Mouse (Mus musculus) heart, postnatal 0 days (tissue): ENCODE results near the gene Sec24c. TPM values are rescaled to one million over a fixed set of nuclear protein-coding genes. Genes with fewer than 3 reads are reported as not detected.

Source experiments
- ATAC-seq: fragments of 200-750 bp; cut with Nextera tagmentation; 2 replicates; pipeline ENCODE4 v1.8.0; 2017; ENCODE audit warnings: low read depth, moderate number of reproducible peaks, moderate library complexity; ENCODE audit not compliant: insufficient read depth
- DNase-seq: peaks from one replicate; pipeline ENCODE4 v3.0.0-alpha.2; 2016; ENCODE audit warnings: low spot score
- H3K27ac ChIP-seq: fragments of 300-500 bp; sonication (generic); 2 replicates; pipeline ENCODE4 v1.5.1; 2014; ENCODE audit warnings: low read depth, mild to moderate bottlenecking
- H3K27me3 ChIP-seq: fragments of 300-500 bp; sonication (generic); 2 replicates; pipeline ENCODE4 v1.6.1; 2014; ENCODE audit warnings: low read length, mixed read lengths; ENCODE audit not compliant: control insufficient read depth, insufficient read depth
- H3K36me3 ChIP-seq: fragments of 300-500 bp; sonication (generic); replicated peaks from 2 replicates; pipeline ENCODE4 v1.6.1; 2014; ENCODE audit warnings: low read length, mixed read lengths; ENCODE audit not compliant: control insufficient read depth, insufficient read depth
- H3K4me1 ChIP-seq: fragments of 300-500 bp; sonication (generic); 2 replicates; pipeline ENCODE4 v1.6.1; 2014; ENCODE audit warnings: antibody characterized with exemption; ENCODE audit not compliant: control insufficient read depth, insufficient read depth
- H3K4me2 ChIP-seq: fragments of 300-500 bp; sonication (generic); 2 replicates; pipeline ENCODE4 v1.6.1; 2014; ENCODE audit warnings: low read depth, mild to moderate bottlenecking, low read length, moderate library complexity
- H3K4me3 ChIP-seq: fragments of 300-500 bp; sonication (generic); 2 replicates; pipeline ENCODE4 v1.5.1; 2014; ENCODE audit warnings: low read depth, low read length
- H3K9ac ChIP-seq: fragments of 300-500 bp; sonication (generic); replicated peaks from 2 replicates; pipeline ENCODE4 v1.6.1; 2014; ENCODE audit warnings: low read depth, low read length, mixed read lengths
- H3K9me3 ChIP-seq: fragments of 300-500 bp; sonication (generic); replicated peaks from 2 replicates; pipeline ENCODE4 v1.6.1; 2016; ENCODE audit warnings: low read length; ENCODE audit not compliant: control insufficient read depth
- CTCF ChIP-seq: IDR thresholded peaks from 2 replicates; pipeline ENCODE4 v1.5.1; 2016; ENCODE audit warnings: antibody characterized with exemption, control low read depth, low read depth
- EP300 ChIP-seq: IDR thresholded peaks from 2 replicates; pipeline ENCODE4 v1.6.1; 2016; ENCODE audit warnings: antibody characterized with exemption, low read depth
- whole genome bisulfite sequencing: fragments of 180-500 bp; shearing (Covaris S2); extraction: QIAGEN DNeasy Blood & Tissue Kit; methylation state at CpG from one replicate; pipeline ENCODE4 v1.1.7; 2014; 5-methylcytosine and 5-hydroxymethylcytosine counted together
- polyA plus RNA-seq: library from polyadenylated mRNA; unstranded; fragments of >200 nt; fragmentation: Nextera tagmentation; extraction: Ambion mirVana; gene quantifications from 2 replicates; pipeline ENCODE4 v1.2.1, GENCODE M21; 2015
- total RNA-seq: library from RNA; depleted of rRNA; stranded (reverse); fragments of >200 nt; gene quantifications from 2 replicates; pipeline ENCODE4 v1.2.3, GENCODE M21; 2014; ENCODE audit warnings: low replicate concordance

The Sec24c gene
- total and polyA plus RNA-seq, 2 experiments from 2014 or later = 42.9 to 71.2 TPM

DNA sequence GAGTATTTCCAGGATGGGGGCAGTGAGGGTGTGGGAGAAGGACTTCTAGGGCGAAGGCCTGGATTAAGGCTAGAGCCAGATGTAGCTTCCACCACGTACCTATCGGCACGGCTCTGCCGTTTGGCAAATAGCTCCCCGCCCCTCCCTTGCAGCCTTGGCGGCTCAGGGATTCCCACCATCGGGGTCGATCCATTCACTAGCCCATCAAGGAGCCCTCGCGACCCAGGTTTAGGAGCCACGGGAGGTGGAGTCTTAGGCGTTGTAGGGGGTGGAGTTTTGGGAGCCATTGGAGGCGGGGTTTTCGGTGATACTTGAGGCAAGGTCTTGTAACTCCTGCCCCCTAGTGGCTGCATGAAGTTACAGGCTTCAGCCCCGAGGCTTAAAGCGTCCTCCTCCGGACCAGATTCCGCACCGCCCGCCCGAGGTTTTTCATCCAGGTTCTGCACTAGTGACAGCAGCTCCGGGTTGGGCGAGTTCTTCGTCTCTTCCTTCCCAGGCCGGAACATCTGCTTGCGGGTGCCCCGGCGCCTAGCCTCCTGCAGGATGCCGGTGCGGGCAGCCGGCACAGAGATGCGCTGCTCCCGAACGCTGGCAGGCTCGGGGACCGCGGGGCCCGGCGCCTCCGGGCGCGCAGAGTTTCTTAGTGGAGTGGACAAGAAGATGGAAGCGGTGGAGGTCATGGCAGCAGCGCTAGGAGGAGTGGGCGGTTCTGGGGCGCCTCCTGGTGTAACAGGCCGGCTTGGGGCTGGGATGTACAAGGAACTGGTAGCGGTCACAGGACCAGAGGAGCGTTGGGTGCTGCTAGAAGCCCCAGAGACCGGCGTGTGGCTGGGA, 13.1 kb upstream of the Sec24c start:
- Histone ChIP-seq H3K4me3 (peak overlapping the region; percentile 52), H3K27me3 (no peaks in the 10 kb centered on the region), H3K4me2 (peak overlapping the region; percentile 76), H3K9ac (peak overlapping the region; percentile 86), H3K36me3 (peaks cover 7% of the 10 kb centered on the region), H3K9me3 (no peaks in the 10 kb centered on the region), H3K4me1 (peaks cover 16% of the 10 kb centered on the region), H3K27ac (peak overlapping the region; percentile 99)
- ATAC-seq = peak; percentile 59
- TF ChIP-seq CTCF (peak; percentile 85), EP300 (peak; percentile 24; the same call in 1 of the 2 replicates)
- 2% methylated on average over 52 of the region's 52 CpGs for WGBS
- peak; percentile 97 for DNase-seq

DNA sequence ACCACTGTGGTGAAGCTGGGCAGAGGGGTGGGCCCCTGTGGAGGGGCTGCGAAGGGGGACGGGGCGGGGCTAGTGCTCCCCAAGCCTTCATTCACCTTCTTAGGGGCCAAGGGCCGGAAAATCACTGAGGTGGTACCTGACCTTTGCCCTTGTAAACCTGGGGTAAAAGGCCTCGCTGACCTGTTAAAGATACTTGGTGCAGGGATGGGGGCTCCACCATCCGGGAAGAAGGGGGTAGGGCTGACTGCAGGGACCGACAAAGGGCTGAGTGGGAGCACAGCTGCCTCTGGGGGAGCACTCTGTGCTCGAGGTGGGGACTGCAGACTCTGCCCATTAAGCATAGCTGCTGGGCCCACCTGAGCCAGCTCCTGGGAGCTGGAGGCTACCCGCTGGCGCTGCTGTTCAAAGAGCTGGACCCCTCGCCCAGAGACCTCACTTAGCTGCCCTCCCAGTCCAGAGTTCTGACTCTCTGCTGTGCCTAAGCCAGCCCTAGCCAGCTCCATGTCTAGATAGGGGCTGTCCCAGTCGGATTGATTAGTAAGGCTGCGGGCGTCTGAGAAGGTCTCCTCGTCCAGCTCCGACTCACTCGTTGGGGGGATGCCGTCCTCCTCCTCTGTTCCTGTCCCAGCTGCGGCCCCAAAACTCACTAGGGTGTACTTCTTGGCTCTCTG, 12.3 kb upstream of the Sec24c start:
- Histone ChIP-seq H3K27me3 (no peaks in the 10 kb centered on the region), H3K9me3 (no peaks in the 10 kb centered on the region), H3K27ac (peak overlapping the region; percentile 99), H3K4me1 (peaks cover 19% of the 10 kb centered on the region), H3K4me3 (peak overlapping the region; percentile 52), H3K4me2 (peak overlapping the region; percentile 76), H3K9ac (peak overlapping the region; percentile 86), H3K36me3 (peaks cover 7% of the 10 kb centered on the region)
- DNase-seq = no peak
- TF ChIP-seq CTCF (no peak), EP300 (no peak)
- ATAC-seq = no peak
- WGBS = 7% methylated on average over 19 of the region's 19 CpGs

DNA sequence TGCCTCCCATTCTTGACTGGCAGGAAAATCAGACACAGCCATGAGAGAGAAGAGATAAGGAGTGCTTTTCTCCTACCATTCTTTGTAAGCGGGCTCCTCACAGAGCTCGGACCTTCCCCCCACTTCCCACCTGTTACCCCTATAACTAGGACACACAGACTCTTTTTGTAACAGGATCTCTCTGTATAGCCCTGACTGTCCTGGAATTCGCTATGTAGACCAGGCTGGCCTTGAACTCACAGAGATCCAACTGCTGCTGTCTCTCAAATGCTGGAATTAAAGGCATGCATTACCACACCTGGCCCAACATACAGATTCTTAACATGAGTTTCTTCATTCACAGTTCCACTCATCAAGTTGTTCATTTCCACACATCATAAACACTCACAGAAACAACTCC, 11.4 kb upstream of the Sec24c start:
- TF ChIP-seq CTCF (no peak), EP300 (no peak)
- no peak for ATAC-seq

DNA sequence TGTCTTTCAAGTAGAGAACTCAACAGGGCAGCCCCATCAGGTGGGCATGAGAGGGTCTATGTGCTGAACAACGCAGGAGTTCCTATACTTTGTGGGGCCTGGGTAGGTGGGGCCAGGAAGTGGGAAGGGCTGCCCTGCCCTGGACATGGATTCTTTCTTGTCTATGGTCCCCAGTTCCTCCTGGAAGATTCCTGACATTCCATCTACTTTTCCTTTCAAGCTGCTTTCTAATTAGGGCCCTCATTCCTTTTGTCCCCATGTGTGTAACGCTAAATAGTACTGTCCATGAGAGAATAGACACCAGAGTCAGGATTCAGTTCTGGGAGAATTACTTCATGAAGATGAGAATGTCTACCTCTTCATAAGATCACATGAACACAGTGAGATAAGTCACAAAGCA, 10.5 kb upstream of the Sec24c start:
- Histone ChIP-seq H3K4me2 (peak overlapping the region; percentile 76), H3K36me3 (peaks cover 7% of the 10 kb centered on the region), H3K27ac (peak overlapping the region; percentile 99), H3K27me3 (no peaks in the 10 kb centered on the region), H3K4me1 (peaks cover 23% of the 10 kb centered on the region), H3K9me3 (no peaks in the 10 kb centered on the region), H3K4me3 (peak overlapping the region; percentile 52), H3K9ac (peak overlapping the region; percentile 86)
- no peak for TF ChIP-seq CTCF
- no peak for TF ChIP-seq EP300
- WGBS = 20% methylated on average over 2 of the region's 2 CpGs
- ATAC-seq = peak; percentile 5; the same call in 1 of the 2 replicates
- DNase-seq = no peak

More for the DNA sequence above, 11.4 kb upstream of the Sec24c start:
- peak overlapping the region; percentile 52 for H3K4me3 ChIP-seq
- H3K9me3 ChIP-seq = no peaks in the 10 kb centered on the region
- peaks cover 23% of the 10 kb centered on the region for H3K4me1 ChIP-seq
- DNase-seq = no peak
- peaks cover 7% of the 10 kb centered on the region for H3K36me3 ChIP-seq
- 31% methylated on average over 3 of the region's 3 CpGs for WGBS
- H3K27ac ChIP-seq = peak overlapping the region; percentile 99
- no peaks in the 10 kb centered on the region for H3K27me3 ChIP-seq
- peak overlapping the region; percentile 86 for H3K9ac ChIP-seq
- peak overlapping the region; percentile 76 for H3K4me2 ChIP-seq

DNA sequence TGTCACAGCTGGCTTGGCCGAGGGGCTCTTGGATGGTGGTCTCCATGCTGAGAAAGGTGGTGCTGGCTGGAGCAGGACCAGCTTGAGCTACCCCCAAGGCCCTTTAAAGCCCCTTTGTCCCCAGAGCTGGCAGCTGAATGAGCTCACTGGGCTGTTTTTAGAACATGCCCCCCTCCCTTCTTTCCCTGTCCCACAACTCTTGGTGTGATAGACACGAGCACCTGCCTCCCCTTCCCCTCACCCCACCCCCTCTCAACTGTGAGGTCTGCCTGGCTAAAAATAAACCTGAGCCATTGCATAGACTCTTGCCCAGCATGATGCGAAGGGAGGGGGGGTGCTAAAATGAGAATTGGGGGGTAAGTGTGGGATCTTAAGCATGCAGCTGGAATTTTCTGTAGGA, 9.7 kb upstream of the Sec24c start:
- DNase-seq = peak; percentile 94
- peak; percentile 68 for ATAC-seq
- Histone ChIP-seq H3K4me1 (peaks cover 29% of the 10 kb centered on the region), H3K27ac (peak overlapping the region; percentile 99), H3K4me3 (peak overlapping the region; percentile 52), H3K9ac (peak overlapping the region; percentile 86), H3K36me3 (peaks cover 7% of the 10 kb centered on the region), H3K27me3 (no peaks in the 10 kb centered on the region), H3K4me2 (peak overlapping the region; percentile 76), H3K9me3 (no peaks in the 10 kb centered on the region)
- TF ChIP-seq CTCF (no peak), EP300 (peak; percentile 79)
- 22% methylated on average over 3 of the region's 3 CpGs for WGBS
